Mouse (Mus musculus) heart, postnatal 4 days (tissue): ENCODE measurements around the gene Rpl13a. TPM values are rescaled to one million over a fixed set of nuclear protein-coding genes. Genes with fewer than 3 reads are reported as not detected.

Experiments used
- DNase-seq: peaks from one replicate; pipeline ENCODE4 v3.0.0; 2021
- microRNA-seq, 2 experiments: library from miRNA; unstranded; fragments of <30 nt; microRNA quantifications; one replicate each; pipeline ENCODE4 v1.2.0; 2021 to 2022
- total RNA-seq, 2 experiments: library from RNA; stranded (reverse); gene quantifications; 2 replicates each; pipeline ENCODE4 v1.2.3; 2021

Rpl13a gene
- total RNA-seq, 2 experiments from 2014 or later: 1,039 to 1,207 TPM

GRCm38 (mm10) chr7:45090251-45090977, 38.1 kb downstream of the Rpl13a start:
- no peak for DNase-seq

GRCm38 (mm10) chr7:45088597-45088996, 40.0 kb downstream of the Rpl13a start:
- no peak for DNase-seq

- no peak for DNase-seq
Measured at GRCm38 (mm10) chr7:45086084-45086483, 42.5 kb downstream of the Rpl13a start.

GRCm38 (mm10) chr7:45083300-45083890, 45.2 kb downstream of the Rpl13a start:
- DNase-seq: no peak

- peak; percentile 63 for DNase-seq
Measured at GRCm38 (mm10) chr7:45082401-45083299, 45.9 kb downstream of the Rpl13a start.

- DNase-seq: no peak
Measured at GRCm38 (mm10) chr7:45081016-45081415, 47.5 kb downstream of the Rpl13a start.

GRCm38 (mm10) chr7:45079856-45080255, 48.7 kb downstream of the Rpl13a start:
- peak; percentile 96 for DNase-seq

GRCm38 (mm10) chr7:45078513-45078912, 50.0 kb downstream of the Rpl13a start:
- DNase-seq: peak; percentile 88

- DNase-seq: no peak
Measured at GRCm38 (mm10) chr7:45077829-45078228, 50.7 kb downstream of the Rpl13a start.

- DNase-seq: no peak
Measured at GRCm38 (mm10) chr7:45077322-45077721, 51.2 kb downstream of the Rpl13a start.

GRCm38 (mm10) chr7:45076501-45076900, 52.1 kb downstream of the Rpl13a start:
- DNase-seq: no peak

Small RNAs within 50 kb of the gene (microRNA-seq; reads per million reads assigned to microRNA genes)
- gene Mir150: 221 to 331 reads per million in 2 experiments
- 9.6 to 13.5 reads per million in 2 experiments for gene Mir5121
- 0 reads per million in 2 experiments for gene Mir7055

Other genes starting within 250 kb of the Rpl13a start
- gene Med25, start 236.0 kb downstream of the Rpl13a start, total RNA-seq: 10 to 100 TPM; 74.6 to 76.3 TPM
- gene Fuz, start 232.7 kb downstream of the Rpl13a start, total RNA-seq: 10 to 100 TPM; 10.7 to 10.8 TPM
- gene Ap2a1, start 199.3 kb downstream of the Rpl13a start, total RNA-seq: 10 to 100 TPM; 96.9 to 99.4 TPM
- not detected for gene Tsks, start 185.6 kb downstream of the Rpl13a start, total RNA-seq
- 1 to 10 TPM; 4.4 to 5.1 TPM for gene Cpt1c, start 153.9 kb downstream of the Rpl13a start, total RNA-seq
- 100 to 1,000 TPM; 306 to 324 TPM for gene Prmt1, start 142.2 kb downstream of the Rpl13a start, total RNA-seq
- gene Irf3, start 131.1 kb downstream of the Rpl13a start, total RNA-seq: 10 to 100 TPM; 42.0 to 43.0 TPM
- gene Bcl2l12, start 130.0 kb downstream of the Rpl13a start, total RNA-seq: 10 to 100 TPM; 21.7 to 25.2 TPM
- 10 to 100 TPM; 78.5 to 80.3 TPM for gene Scaf1, start 112.4 kb downstream of the Rpl13a start, total RNA-seq
- gene Rras, start 110.8 kb downstream of the Rpl13a start, total RNA-seq: 10 to 100 TPM; 71.2 to 73.4 TPM
- gene Prr12, start 75.9 kb downstream of the Rpl13a start, total RNA-seq: 10 to 100 TPM; 35.4 to 36.7 TPM
- 10 to 100 TPM; 31.7 to 34.6 TPM for gene Nosip, start 66.3 kb downstream of the Rpl13a start, total RNA-seq
- 10 to 100 TPM in 1 of 2 experiments, 1 to 10 TPM in 1; 9.5 to 10.2 TPM for gene Prrg2, start 66.1 kb downstream of the Rpl13a start, total RNA-seq
- 10 to 100 TPM; 88.0 to 90.9 TPM for gene Rcn3, start 36.5 kb downstream of the Rpl13a start, total RNA-seq
- gene Fcgrt, start 24.9 kb downstream of the Rpl13a start, total RNA-seq: 10 to 100 TPM; 35.3 to 41.1 TPM
- gene Rps11, start 4.3 kb downstream of the Rpl13a start, total RNA-seq: 100 to 1,000 TPM; 846 to 864 TPM
- gene Gm45713, start 7.5 kb upstream of the Rpl13a start, total RNA-seq: not detected
- 1 to 10 TPM; 1.5 to 2.1 TPM for gene Flt3l, start 7.7 kb upstream of the Rpl13a start, total RNA-seq
- gene Pih1d1, start 25.5 kb upstream of the Rpl13a start, total RNA-seq: 10 to 100 TPM; 58.5 to 67.0 TPM
- 10 to 100 TPM; 44.8 to 53.8 TPM for gene Aldh16a1, start 25.8 kb upstream of the Rpl13a start, total RNA-seq
- gene Slc17a7, start 35.2 kb upstream of the Rpl13a start, total RNA-seq: 10 to 100 TPM in 1 of 2 experiments, 1 to 10 TPM in 1; 9.1 to 12.4 TPM
- gene Gfy, start 50.8 kb upstream of the Rpl13a start, total RNA-seq: not detected
- not detected for gene Pth2, start 52.2 kb upstream of the Rpl13a start, total RNA-seq
- under 1 TPM in 1 of 2 experiments, not detected in 1; 0.25 TPM for gene Ccdc155, start 76.1 kb upstream of the Rpl13a start, total RNA-seq
- gene Dkkl1, start 83.4 kb upstream of the Rpl13a start, total RNA-seq: not detected
- 10 to 100 TPM; 66.4 to 69.4 TPM for gene Tead2, start 87.0 kb upstream of the Rpl13a start, total RNA-seq
- gene Cd37, start 110.4 kb upstream of the Rpl13a start, total RNA-seq: 1 to 10 TPM; 2.1 to 3.6 TPM
- under 1 TPM in 1 of 2 experiments, not detected in 1; 0.18 TPM for gene Slc6a16, start 112.3 kb upstream of the Rpl13a start, total RNA-seq
- gene Slc6a21, start 148.8 kb upstream of the Rpl13a start, total RNA-seq: not detected
- gene Trpm4, start 205.0 kb upstream of the Rpl13a start, total RNA-seq: 10 to 100 TPM; 26.2 to 29.2 TPM
- 100 to 1,000 TPM; 182 to 202 TPM for gene Hrc, start 206.5 kb upstream of the Rpl13a start, total RNA-seq
- under 1 TPM; 0.26 to 0.34 TPM for gene Ppfia3, start 238.3 kb upstream of the Rpl13a start, total RNA-seq
- gene Lin7b, start 241.8 kb upstream of the Rpl13a start, total RNA-seq: 1 to 10 TPM; 1.5 to 2.4 TPM